Mouse (Mus musculus): ENCODE results near the gene Tbx15. TPM values are rescaled to one million over a fixed set of nuclear protein-coding genes. Genes with fewer than 3 reads are reported as not detected.

Tbx15 gene
- polyA plus RNA-seq, 1 experiment, result not detected

GRCm38 (mm10) chr3:99247996-99248801 lies 8.0 kb downstream of the Tbx15 start:
- Histone ChIP-seq H3K4me3 (replicated peaks) (peak overlapping the region; percentile 69), H3K9me3 (peaks cover 3% of the 10 kb centered on the region; the same call in 1 of the 2 replicates), H3K27me3 (replicated peaks) (peaks cover 93% of the 10 kb centered on the region), H3K4me1 (peaks cover 17% of the 10 kb centered on the region), H3K36me3 (replicated peaks; ENCODE audit: low read length) (no peaks in the 10 kb centered on the region)
- TF ChIP-seq GATA1 (IDR thresholded peaks at IDR 0.05; ENCODE audit: borderline replicate concordance, low read length) (no peak), FLI1 (IDR thresholded peaks at IDR 0.05; ENCODE audit: low read length) (no peak)

- peak overlapping the region; percentile 67 for H3K4me3 ChIP-seq (replicated peaks)
- H3K9me3 ChIP-seq, result peaks cover 3% of the 10 kb centered on the region; the same call in 1 of the 2 replicates
- TF ChIP-seq GATA1 (IDR thresholded peaks at IDR 0.05; ENCODE audit: borderline replicate concordance, low read length) (no peak), FLI1 (IDR thresholded peaks at IDR 0.05; ENCODE audit: low read length) (no peak)
- H3K4me1 ChIP-seq, result peaks cover 24% of the 10 kb centered on the region
- no peaks in the 10 kb centered on the region for H3K36me3 ChIP-seq (replicated peaks; ENCODE audit: low read length)
- peaks cover 93% of the 10 kb centered on the region for H3K27me3 ChIP-seq (replicated peaks)
Observed at GRCm38 (mm10) chr3:99248831-99249550, 8.8 kb downstream of the Tbx15 start.

DNA sequence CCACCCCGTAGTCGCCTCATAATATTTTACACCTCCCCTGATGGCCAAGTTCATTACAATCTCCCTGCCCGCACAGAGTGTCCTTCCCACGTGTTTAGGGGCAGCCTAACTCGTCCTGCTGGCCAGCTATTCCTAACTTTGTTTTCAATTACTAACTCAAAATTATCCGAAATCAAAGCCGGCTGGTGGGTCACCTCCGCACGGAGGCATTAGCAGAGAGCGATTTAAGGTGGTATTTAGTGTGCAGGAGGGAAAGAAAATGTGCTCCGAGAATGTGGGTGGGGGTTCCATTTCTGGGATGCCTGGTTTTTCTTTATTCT lies 9.3 kb downstream of the Tbx15 start:
- no peaks in the 10 kb centered on the region for H3K36me3 ChIP-seq (replicated peaks; ENCODE audit: low read length)
- TF ChIP-seq GATA1 (IDR thresholded peaks at IDR 0.05; ENCODE audit: borderline replicate concordance, low read length) (no peak), FLI1 (IDR thresholded peaks at IDR 0.05; ENCODE audit: low read length) (no peak)
- H3K4me3 ChIP-seq (replicated peaks), result peak overlapping the region; percentile 67
- peaks cover 95% of the 10 kb centered on the region for H3K27me3 ChIP-seq (replicated peaks)
- peaks cover 3% of the 10 kb centered on the region; the same call in 1 of the 2 replicates for H3K9me3 ChIP-seq
- peaks cover 30% of the 10 kb centered on the region for H3K4me1 ChIP-seq

- Histone ChIP-seq H3K4me3 (replicated peaks) (no peak overlapping the region), H3K4me1 (peaks cover 34% of the 10 kb centered on the region), H3K36me3 (replicated peaks; ENCODE audit: low read length) (no peaks in the 10 kb centered on the region), H3K9me3 (peaks cover 6% of the 10 kb centered on the region; the same call in 1 of the 2 replicates), H3K27me3 (replicated peaks) (peaks cover 95% of the 10 kb centered on the region)
- TF ChIP-seq GATA1 (IDR thresholded peaks at IDR 0.05; ENCODE audit: borderline replicate concordance, low read length) (no peak), FLI1 (IDR thresholded peaks at IDR 0.05; ENCODE audit: low read length) (no peak)
Observed at GRCm38 (mm10) chr3:99249906-99250305, 9.7 kb downstream of the Tbx15 start.

DNA sequence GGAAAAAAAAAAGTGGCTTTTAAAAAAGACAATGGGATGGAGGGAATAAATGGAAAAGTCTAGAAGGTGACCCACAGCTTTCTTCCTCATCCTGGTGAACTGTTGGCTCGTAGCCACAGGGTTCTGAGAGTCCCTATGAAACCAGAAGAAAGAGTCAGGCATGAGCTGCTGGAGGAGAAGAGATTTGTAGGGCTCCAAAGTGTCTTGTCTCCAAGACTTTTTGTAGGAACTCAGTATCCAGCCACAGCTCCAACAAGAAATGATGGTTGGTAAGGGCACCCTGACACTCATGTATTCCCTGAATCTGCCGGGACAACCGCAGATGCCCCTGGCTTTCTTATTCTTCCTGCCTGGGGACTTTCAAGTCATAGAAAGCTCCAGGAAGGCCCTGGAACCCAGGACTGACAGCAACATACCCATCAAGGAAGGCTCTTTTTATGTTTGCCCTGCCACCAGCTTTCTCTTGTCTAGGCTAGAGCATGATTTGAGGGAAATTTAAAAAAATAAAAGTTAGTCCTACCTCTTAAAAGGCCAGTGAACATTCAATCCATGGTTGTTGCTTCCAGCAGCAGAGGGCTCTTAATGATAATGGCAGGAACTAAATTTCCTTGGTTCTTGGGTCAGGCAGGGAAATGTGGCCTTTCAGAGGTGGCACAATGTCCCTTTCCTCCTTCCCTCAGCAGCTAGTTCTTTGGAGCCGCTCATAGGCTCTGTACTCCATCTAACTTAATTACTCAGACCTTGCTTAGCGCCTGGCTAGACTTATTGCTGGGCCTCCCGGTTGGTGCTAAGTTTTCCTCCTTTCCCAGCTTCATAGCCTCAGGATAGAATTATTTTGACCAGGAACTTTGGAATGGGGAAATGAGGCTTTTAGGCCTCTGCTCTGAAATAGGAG lies 11.3 kb downstream of the Tbx15 start:
- H3K4me3 ChIP-seq (replicated peaks), result no peak overlapping the region
- no peaks in the 10 kb centered on the region for H3K36me3 ChIP-seq (replicated peaks; ENCODE audit: low read length)
- no peak for TF ChIP-seq FLI1 (IDR thresholded peaks at IDR 0.05; ENCODE audit: low read length)
- TF ChIP-seq GATA1 (IDR thresholded peaks at IDR 0.05; ENCODE audit: borderline replicate concordance, low read length), result no peak
- H3K4me1 ChIP-seq, result peaks cover 39% of the 10 kb centered on the region
- peaks cover 7% of the 10 kb centered on the region; the same call in 1 of the 2 replicates for H3K9me3 ChIP-seq
- peaks cover 96% of the 10 kb centered on the region for H3K27me3 ChIP-seq (replicated peaks)

DNA sequence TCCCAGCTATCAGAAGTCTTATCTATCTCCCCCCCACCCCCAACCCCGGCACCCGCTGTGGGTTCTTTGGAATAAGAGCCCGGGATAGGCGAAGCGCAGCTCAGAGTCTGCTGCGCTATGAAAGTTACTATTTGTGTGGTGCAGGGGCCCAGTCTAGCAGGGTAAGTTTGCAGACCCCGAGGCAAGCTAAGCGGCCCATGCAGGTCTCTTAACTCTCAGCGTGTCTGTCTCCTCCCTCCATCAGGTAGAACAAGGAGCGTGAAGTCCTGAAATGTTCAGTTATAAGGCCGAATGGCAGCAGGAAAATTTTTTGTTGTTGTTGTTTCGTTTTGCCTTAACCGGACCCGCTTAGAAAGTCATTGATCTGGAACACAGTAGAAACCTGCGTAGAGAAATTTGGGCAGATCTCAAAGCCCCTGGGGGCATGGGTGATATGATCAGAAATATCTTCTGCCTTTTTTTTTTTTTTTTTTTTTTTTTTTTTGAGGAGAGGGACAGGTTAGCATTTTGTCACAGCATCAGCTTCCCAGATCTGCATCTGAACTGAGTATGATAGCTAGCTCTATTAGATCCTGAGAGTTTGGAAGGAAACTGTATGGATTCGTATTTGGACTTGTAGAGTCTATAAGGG lies 12.4 kb downstream of the Tbx15 start:
- peaks cover 99% of the 10 kb centered on the region for H3K27me3 ChIP-seq (replicated peaks)
- TF ChIP-seq FLI1 (IDR thresholded peaks at IDR 0.05; ENCODE audit: low read length) (no peak), GATA1 (IDR thresholded peaks at IDR 0.05; ENCODE audit: borderline replicate concordance, low read length) (no peak)
- peak overlapping the region; percentile 47 for H3K4me3 ChIP-seq (replicated peaks)
- H3K9me3 ChIP-seq, result peaks cover 12% of the 10 kb centered on the region; the same call in 1 of the 2 replicates
- no peaks in the 10 kb centered on the region for H3K36me3 ChIP-seq (replicated peaks; ENCODE audit: low read length)
- peaks cover 39% of the 10 kb centered on the region for H3K4me1 ChIP-seq

GRCm38 (mm10) chr3:99253092-99253488 lies 12.9 kb downstream of the Tbx15 start:
- Histone ChIP-seq H3K4me3 (replicated peaks) (peak overlapping the region; percentile 79), H3K9me3 (peaks cover 15% of the 10 kb centered on the region; the same call in 1 of the 2 replicates), H3K36me3 (replicated peaks; ENCODE audit: low read length) (no peaks in the 10 kb centered on the region), H3K4me1 (peaks cover 39% of the 10 kb centered on the region), H3K27me3 (replicated peaks) (peaks cover 99% of the 10 kb centered on the region)
- TF ChIP-seq FLI1 (IDR thresholded peaks at IDR 0.05; ENCODE audit: low read length) (no peak), GATA1 (IDR thresholded peaks at IDR 0.05; ENCODE audit: borderline replicate concordance, low read length) (no peak)

DNA sequence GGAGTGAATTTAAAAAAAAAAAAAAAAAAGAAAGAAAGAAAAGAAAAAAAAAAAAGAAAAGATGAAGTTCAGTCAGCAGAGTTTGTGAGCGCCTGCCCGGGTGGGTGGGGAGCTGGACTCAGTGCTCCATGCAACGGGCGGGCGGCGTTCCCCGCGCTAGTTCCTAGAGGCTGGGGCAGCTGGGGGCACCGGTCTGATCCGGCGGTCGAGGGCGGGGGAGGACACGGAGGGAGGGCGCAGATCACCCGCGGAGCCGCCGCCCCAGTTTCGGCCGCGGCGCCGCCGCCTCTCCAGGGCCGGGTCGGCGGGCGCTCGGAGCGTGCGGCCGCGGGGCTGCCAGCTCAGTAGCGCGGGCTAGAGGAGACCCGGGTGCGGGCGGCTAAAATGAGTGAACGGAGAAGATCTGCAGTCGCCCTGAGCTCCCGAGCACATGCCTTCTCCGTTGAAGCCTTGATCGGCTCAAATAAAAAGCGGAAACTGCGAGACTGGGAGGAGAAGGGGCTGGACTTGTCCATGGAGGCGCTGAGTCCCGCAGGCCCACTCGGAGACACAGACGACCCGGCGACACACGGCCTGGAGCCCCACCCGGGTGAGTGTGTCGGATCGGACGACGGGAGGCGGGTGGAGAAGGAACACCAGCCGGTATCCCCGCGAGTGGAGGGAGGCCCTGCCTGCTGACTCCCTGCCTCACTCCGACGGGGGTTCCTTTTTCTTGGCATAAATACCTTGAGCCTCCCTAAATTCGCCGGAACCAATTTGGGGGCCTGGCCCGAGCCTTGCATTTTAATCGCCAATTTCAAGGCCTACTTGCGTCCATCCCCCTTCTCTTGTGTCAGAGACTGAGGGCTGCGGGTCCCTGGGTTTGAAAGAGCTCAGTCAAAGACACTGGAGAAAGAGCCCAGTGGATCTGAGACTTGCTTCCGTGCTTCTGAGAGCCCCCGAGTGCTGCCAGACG lies 13.6 kb downstream of the Tbx15 start:
- H3K4me1 ChIP-seq, result peaks cover 33% of the 10 kb centered on the region
- no peaks in the 10 kb centered on the region for H3K36me3 ChIP-seq (replicated peaks; ENCODE audit: low read length)
- no peak for TF ChIP-seq FLI1 (IDR thresholded peaks at IDR 0.05; ENCODE audit: low read length)
- no peak for TF ChIP-seq GATA1 (IDR thresholded peaks at IDR 0.05; ENCODE audit: borderline replicate concordance, low read length)
- H3K27me3 ChIP-seq (replicated peaks), result peaks cover 99% of the 10 kb centered on the region
- peaks cover 18% of the 10 kb centered on the region; the same call in 1 of the 2 replicates for H3K9me3 ChIP-seq
- H3K4me3 ChIP-seq (replicated peaks), result peak overlapping the region; percentile 91

Data from megakaryocyte, embryonic 14.5 days (primary cell).